31 mouse cellular contexts compared by ENCODE assay signal in the genomic region with DNA sequence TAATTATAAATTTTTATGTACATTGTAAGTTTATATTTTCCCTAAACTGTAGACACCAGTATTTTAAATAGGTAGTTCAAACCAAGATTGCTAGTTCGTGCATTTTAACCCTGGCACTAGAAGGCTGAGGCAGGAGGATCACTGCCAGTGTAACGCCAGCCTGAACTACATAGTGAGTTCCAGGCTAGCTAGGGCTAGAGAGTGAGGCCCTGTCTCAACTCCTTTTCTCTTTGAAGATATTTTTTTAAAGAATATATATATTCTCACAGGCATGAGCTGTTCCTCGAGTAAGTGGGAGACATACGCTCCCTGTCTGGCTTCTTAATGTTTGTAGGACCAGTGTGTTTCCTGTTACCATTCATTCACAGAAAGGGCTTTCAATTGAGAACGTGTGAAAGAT.
"Had no signal": no experiment of that assay in that cellular context is flagged by ENCODE, and none has a peak within 500 bp of the region (broad histone marks: within the 10 kb centered on the region; RNA-seq: fewer than 3 reads in every experiment).

No protein-coding gene starts in this region.

- H3K9ac ChIP-seq: limb, embryonic 12.5 days; limb, embryonic 13.5 days; limb, embryonic 15.5 days; liver, embryonic 12.5 days; liver, embryonic 13.5 days; liver, embryonic 14.5 days; liver, embryonic 15.5 days; liver, postnatal 0 days; lung, embryonic 14.5 days; lung, embryonic 15.5 days; midbrain, embryonic 12.5 days; midbrain, embryonic 13.5 days; midbrain, embryonic 15.5 days; neural tube, embryonic 12.5 days had no signal

- H3K4me3 ChIP-seq: left cerebral cortex, adult 2 months; limb, embryonic 10.5 days; limb, embryonic 12.5 days; limb, embryonic 13.5 days; limb, embryonic 15.5 days; liver, embryonic 12.5 days; liver, embryonic 13.5 days; liver, embryonic 15.5 days; lung, embryonic 15.5 days; megakaryocyte, embryonic 14.5 days; midbrain, embryonic 10.5 days; midbrain, embryonic 12.5 days; midbrain, embryonic 13.5 days; midbrain, embryonic 15.5 days; myocyte; neural tube, embryonic 12.5 days had no signal

- H3K4me1 ChIP-seq: limb, embryonic 10.5 days; limb, embryonic 12.5 days; limb, embryonic 13.5 days; limb, embryonic 15.5 days; liver, embryonic 12.5 days; liver, embryonic 13.5 days; liver, embryonic 15.5 days; lung, embryonic 15.5 days; midbrain, embryonic 15.5 days had no signal

- H3K9me3 ChIP-seq: limb, embryonic 10.5 days; liver, embryonic 13.5 days; liver, embryonic 15.5 days; lung, embryonic 15.5 days; midbrain, embryonic 15.5 days had no signal

- DNase-seq: left cerebral cortex, postnatal 4 days; liver; liver, embryonic 13.5 days; liver, postnatal 0 days; lung, adult 18-20 months; lung, adult 2 months; lung, embryonic 14.5 days; lung, postnatal 10 days; lung, postnatal 14 days; lung, postnatal 36 days; lung, postnatal 4 days had no signal

- ATAC-seq: liver, embryonic 12.5 days; liver, postnatal 0 days; lung, postnatal 0 days; midbrain, embryonic 13.5 days; midbrain, embryonic 15.5 days; midbrain, embryonic 16.5 days had no signal

- H3K27ac ChIP-seq: left cerebral cortex, adult 2 months; limb, embryonic 10.5 days; limb, embryonic 12.5 days; limb, embryonic 13.5 days; limb, embryonic 15.5 days; liver, embryonic 12.5 days; liver, embryonic 13.5 days; liver, embryonic 14.5 days; liver, embryonic 15.5 days; lung, embryonic 15.5 days; macrophage; midbrain, embryonic 10.5 days; midbrain, embryonic 12.5 days; midbrain, embryonic 13.5 days; midbrain, embryonic 15.5 days; neural tube, embryonic 12.5 days had no signal

- H3K4me2 ChIP-seq: limb, embryonic 12.5 days; limb, embryonic 13.5 days; limb, embryonic 15.5 days; liver, embryonic 11.5 days; liver, embryonic 12.5 days; liver, embryonic 13.5 days; liver, embryonic 15.5 days; lung, embryonic 14.5 days; lung, embryonic 15.5 days; midbrain, embryonic 12.5 days; midbrain, embryonic 13.5 days; midbrain, embryonic 15.5 days; neural tube, embryonic 12.5 days had no signal

- H3K27me3 ChIP-seq: limb, embryonic 12.5 days; limb, embryonic 13.5 days; limb, embryonic 15.5 days; liver, embryonic 12.5 days; liver, embryonic 13.5 days; liver, embryonic 15.5 days; lung, embryonic 15.5 days; megakaryocyte, embryonic 14.5 days; midbrain, embryonic 12.5 days; midbrain, embryonic 13.5 days; midbrain, embryonic 15.5 days; neural tube, embryonic 12.5 days had no signal
